Mouse (Mus musculus) olfactory bulb, adult 2 months (tissue): ENCODE measurements at regions not wholly inside any gene's neighbourhood (a gene's known extent, or its start where the extent isn't known, plus 50 kb on each side); places are given as distances from the start of the nearest gene placed in this dataset.

Source experiments
- H3K27ac ChIP-seq: fragments of 200-500 bp; 2 replicates; pipeline ENCODE4 v1.5.1; 2012; ENCODE audit warnings: low read depth, low read length; ENCODE audit not compliant: insufficient read depth
- H3K4me1 ChIP-seq: fragments of 200-500 bp; 2 replicates; pipeline ENCODE4 v1.6.1; 2012; ENCODE audit warnings: low read length; ENCODE audit not compliant: control insufficient read depth, insufficient read depth
- H3K4me3 ChIP-seq: fragments of 200-500 bp; 2 replicates; pipeline ENCODE4 v1.5.1; 2012; ENCODE audit warnings: mild to moderate bottlenecking, low read depth, low read length, moderate library complexity; ENCODE audit not compliant: insufficient read depth
- CTCF ChIP-seq: fragments of 200-500 bp; IDR thresholded peaks from 2 replicates; pipeline ENCODE4 v1.5.1; 2012; ENCODE audit warnings: low read depth, mild to moderate bottlenecking, low read length, moderate library complexity; ENCODE audit not compliant: insufficient read depth
- POLR2A ChIP-seq: fragments of 200-500 bp; IDR thresholded peaks from 2 replicates; pipeline ENCODE4 v1.6.1; 2012; ENCODE audit warnings: mild to moderate bottlenecking, low read depth, low read length, moderate library complexity; ENCODE audit not compliant: insufficient read depth
- WGBS: fragments of 180-500 bp; shearing (Covaris S2); methylation state at CpG from one replicate; pipeline ENCODE4 v1.1.7; 2018; 5-methylcytosine and 5-hydroxymethylcytosine counted together

GRCm38 (mm10) chr12:110078081-110078505 lies 200.8 kb upstream of the Dio3 start:
- 55% methylated on average over 13 of the region's 13 CpGs for WGBS
- no peak for TF ChIP-seq CTCF
- no peak for TF ChIP-seq POLR2A
- no peak overlapping the region for H3K27ac ChIP-seq
- H3K4me3 ChIP-seq: no peak overlapping the region
- H3K4me1 ChIP-seq: 0 out of 2 replicates have a peak, but pooled peaks cover 2% of the 10 kb centered on the region

DNA sequence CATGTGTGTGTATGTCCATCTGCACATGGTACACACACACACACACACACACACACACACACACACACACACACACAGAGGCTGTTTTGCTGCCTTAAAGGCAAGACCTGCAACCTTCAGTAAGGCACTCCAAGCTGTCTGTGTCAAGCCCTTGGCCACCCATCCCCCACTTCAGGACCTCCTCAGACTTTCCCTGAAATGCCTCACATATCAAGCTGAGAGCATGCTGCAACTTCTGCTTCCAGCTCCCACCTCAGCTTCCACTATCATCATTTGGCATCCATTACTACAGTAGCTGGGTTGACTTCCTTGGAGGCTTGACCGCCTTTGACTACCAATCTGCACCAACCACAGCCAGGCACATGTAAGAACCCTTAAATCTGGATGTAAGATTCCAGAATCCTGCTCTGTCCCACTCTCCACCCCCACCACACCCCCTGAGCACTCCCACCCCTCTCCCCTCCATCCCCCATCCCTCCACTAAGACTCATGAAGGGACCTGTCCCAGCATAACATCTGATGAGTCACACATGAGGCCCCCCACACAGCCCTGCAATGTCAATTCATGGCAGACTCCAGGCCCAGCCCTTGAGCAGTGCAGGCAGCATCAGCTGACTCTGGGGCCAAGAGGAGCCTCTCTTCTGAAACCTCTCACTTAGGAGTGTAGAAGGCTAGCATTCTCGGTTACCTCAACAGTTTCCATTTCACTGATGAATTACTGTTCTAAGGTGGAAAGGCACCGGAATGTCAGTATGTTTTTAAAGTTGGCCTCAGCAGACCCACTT lies 196.8 kb upstream of the Dio3 start:
- WGBS: 92% methylated on average over 3 of the region's 3 CpGs
- no peak overlapping the region for H3K27ac ChIP-seq
- no peak overlapping the region for H3K4me3 ChIP-seq
- TF ChIP-seq CTCF (no peak), POLR2A (no peak)
- 0 out of 2 replicates have a peak, but pooled peaks cover 2% of the 10 kb centered on the region for H3K4me1 ChIP-seq

DNA sequence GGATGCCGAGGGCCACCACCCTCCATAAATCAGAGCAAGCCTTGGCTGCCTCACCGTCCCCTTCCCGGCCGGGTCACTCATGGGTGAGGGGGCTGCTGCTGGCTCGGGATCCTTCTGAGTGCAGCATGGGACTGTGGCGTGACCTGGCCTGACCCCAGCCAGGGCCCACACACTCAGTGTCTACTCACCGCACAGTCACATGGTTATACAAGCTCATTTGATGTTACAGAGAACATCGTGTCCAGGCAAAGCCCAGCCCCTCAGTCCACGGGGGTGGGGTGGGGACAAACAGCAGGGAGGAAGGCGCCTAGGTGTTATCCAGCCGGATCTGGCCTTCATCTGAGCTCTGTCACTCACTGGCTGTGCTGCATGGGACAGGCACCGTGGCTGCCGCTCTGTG lies 195.9 kb upstream of the Dio3 start:
- WGBS: 79% methylated on average over 13 of the region's 13 CpGs
- no peak overlapping the region for H3K27ac ChIP-seq
- TF ChIP-seq POLR2A (no peak), CTCF (no peak)
- no peak overlapping the region for H3K4me3 ChIP-seq
- H3K4me1 ChIP-seq: 0 out of 2 replicates have a peak, but pooled peaks cover 1% of the 10 kb centered on the region

GRCm38 (mm10) chr12:110083471-110083870 lies 195.4 kb upstream of the Dio3 start:
- Histone ChIP-seq H3K4me3 (no peak overlapping the region), H3K4me1 (no peaks in the 10 kb centered on the region), H3K27ac (no peak overlapping the region)
- WGBS: 83% methylated on average over 5 of the region's 5 CpGs
- TF ChIP-seq POLR2A: no peak
- no peak for TF ChIP-seq CTCF

GRCm38 (mm10) chr12:110086921-110087320 lies 191.9 kb upstream of the Dio3 start:
- Histone ChIP-seq H3K27ac (no peak overlapping the region), H3K4me1 (no peaks in the 10 kb centered on the region), H3K4me3 (no peak overlapping the region)
- WGBS: 88% methylated on average over 2 of the region's 2 CpGs
- TF ChIP-seq CTCF: no peak
- no peak for TF ChIP-seq POLR2A

- Histone ChIP-seq H3K4me3 (no peak overlapping the region), H3K27ac (no peak overlapping the region), H3K4me1 (0 out of 2 replicates have a peak, but pooled peaks cover 2% of the 10 kb centered on the region)
- TF ChIP-seq POLR2A (no peak), CTCF (no peak)
Observed at GRCm38 (mm10) chr12:110087812-110088211, 191.1 kb upstream of the Dio3 start.

GRCm38 (mm10) chr12:110102186-110102585 lies 176.7 kb upstream of the Dio3 start:
- H3K4me1 ChIP-seq: no peaks in the 10 kb centered on the region
- 82% methylated on average over 7 of the region's 7 CpGs for WGBS
- no peak overlapping the region for H3K4me3 ChIP-seq
- TF ChIP-seq POLR2A: no peak
- no peak for TF ChIP-seq CTCF
- no peak overlapping the region for H3K27ac ChIP-seq

DNA sequence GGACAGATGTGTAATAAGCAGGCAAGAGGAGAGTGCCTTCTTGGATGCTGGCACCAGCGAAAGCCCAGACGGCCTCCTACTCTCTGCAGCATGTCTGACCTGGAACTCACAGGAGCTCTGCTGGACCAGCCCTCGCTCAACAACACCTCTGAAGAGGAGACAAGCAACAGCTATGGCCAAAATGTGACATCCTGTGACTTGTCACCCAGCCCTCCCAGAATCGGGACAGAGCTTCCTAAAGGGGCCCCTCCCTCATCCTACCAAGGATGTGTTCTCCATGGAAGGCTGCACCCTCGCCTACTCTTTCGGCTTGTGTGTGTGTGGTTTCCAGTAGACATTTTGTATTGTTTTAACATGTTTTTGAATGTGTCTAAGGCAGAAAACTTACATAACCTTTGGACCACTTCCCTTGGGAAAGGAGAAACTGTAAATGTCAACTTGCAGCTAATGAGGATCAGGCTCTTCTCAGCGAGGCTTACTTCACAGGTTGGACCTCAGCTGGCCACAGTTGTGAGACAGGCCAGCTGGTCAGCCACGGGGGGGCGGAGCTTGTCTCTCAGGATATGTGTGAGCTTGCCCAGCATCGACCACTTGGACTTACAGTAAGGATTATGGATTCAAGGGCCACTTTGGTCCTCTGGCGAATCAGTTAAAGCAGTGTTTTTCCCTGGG lies 166.7 kb upstream of the Dio3 start:
- TF ChIP-seq CTCF: no peak
- no peak for TF ChIP-seq POLR2A
- 77% methylated on average over 11 of the region's 11 CpGs for WGBS
- Histone ChIP-seq H3K4me3 (no peak overlapping the region), H3K4me1 (peaks cover 12% of the 10 kb centered on the region), H3K27ac (no peak overlapping the region)

GRCm38 (mm10) chr12:110112723-110113105 lies 166.2 kb upstream of the Dio3 start:
- Histone ChIP-seq H3K27ac (no peak overlapping the region), H3K4me3 (no peak overlapping the region), H3K4me1 (peaks cover 17% of the 10 kb centered on the region)
- 92% methylated on average over 7 of the region's 7 CpGs for WGBS
- TF ChIP-seq POLR2A (no peak), CTCF (no peak)
